28 mouse cellular contexts compared by ENCODE assay signal in genomic region chr15:89352795-89353194, GRCm38 (mm10). TPM values are rescaled to one million over a fixed set of nuclear protein-coding genes. Genes with fewer than 3 reads are reported as not detected.
"Had no signal": no experiment of that assay in that cellular context is flagged by ENCODE, and none has a peak within 500 bp of the region (broad histone marks: within the 10 kb centered on the region; RNA-seq: fewer than 3 reads in every experiment).

No protein-coding gene starts in this region.

- H3K4me3 ChIP-seq: limb, embryonic 13.5 days; liver, embryonic 13.5 days; midbrain, embryonic 12.5 days; midbrain, embryonic 15.5 days; neural tube, embryonic 13.5 days; stomach, embryonic 15.5 days had no signal

- H3K9ac ChIP-seq: limb, embryonic 13.5 days; liver, embryonic 13.5 days; midbrain, embryonic 15.5 days; neural tube, embryonic 13.5 days; stomach, embryonic 15.5 days had no signal

- H3K4me2 ChIP-seq: limb, embryonic 13.5 days; midbrain, embryonic 12.5 days; midbrain, embryonic 15.5 days; neural tube, embryonic 13.5 days; stomach, embryonic 15.5 days had no signal

- DNase-seq: kidney, adult 9 months; kidney, postnatal 14 days; kidney, postnatal 4 days; left cerebral cortex, postnatal 4 days; liver, embryonic 13.5 days; lung, adult 2 months; lung, postnatal 14 days; lung, postnatal 4 days; retina, postnatal 1 day; right cerebral cortex, postnatal 25 days; spleen, adult 18-20 months; thymus, postnatal 25 days had no signal

- H3K9me3 ChIP-seq: limb, embryonic 13.5 days; liver, embryonic 13.5 days; midbrain, embryonic 12.5 days; midbrain, embryonic 15.5 days; neural tube, embryonic 13.5 days; stomach, embryonic 15.5 days had no signal

- H3K27ac ChIP-seq: limb, embryonic 13.5 days; liver, embryonic 13.5 days; midbrain, embryonic 12.5 days; midbrain, embryonic 15.5 days; neural tube, embryonic 13.5 days; stomach, embryonic 15.5 days had no signal

- H3K27me3 ChIP-seq: limb, embryonic 13.5 days; liver, embryonic 13.5 days; midbrain, embryonic 12.5 days; midbrain, embryonic 15.5 days; neural tube, embryonic 13.5 days; stomach, embryonic 15.5 days had no signal

- ATAC-seq: midbrain, embryonic 15.5 days had no signal

RNA-seq across cellular contexts. Expression of gene Miox, which starts 18.6 kb away (rescaled TPM):
- total RNA-seq: layer of hippocampus, adult 18-20 months; layer of hippocampus, postnatal 14 days; left cerebral cortex, adult 8-10 months; left cerebral cortex, postnatal 14 days; left cerebral cortex, postnatal 4 days; megakaryocyte progenitor cell, adult 5-6 weeks; megakaryocyte-erythroid progenitor cell, adult 5-6 weeks; monocyte, adult 5-6 weeks; neutrophil, adult 5-6 weeks had no signal
- polyA plus RNA-seq: limb, embryonic 13.5 days; lung, embryonic 16.5 days; midbrain, embryonic 12.5 days; midbrain, embryonic 15.5 days; neural tube, embryonic 13.5 days; thymus, postnatal 0 days; urinary bladder, adult 2 months had no signal

RNA-seq across cellular contexts. Expression of gene Tymp, which starts 24.0 kb away (rescaled TPM):
- total RNA-seq: megakaryocyte-erythroid progenitor cell, adult 5-6 weeks had no signal
